Mouse (Mus musculus) myocyte (in vitro differentiated cells): ENCODE measurements at regions not wholly inside any gene's neighbourhood (a gene's known extent, or its start where the extent isn't known, plus 50 kb on each side); places are given as distances from the start of the nearest gene placed in this dataset.

Experiments used
- H3K27me3 ChIP-seq: one replicate; pipeline ENCODE4 v1.6.1; 2011; ENCODE audit not compliant: control insufficient read depth, insufficient read depth, insufficient read length
- H3K36me3 ChIP-seq: one replicate; pipeline ENCODE4 v1.6.1; 2011; ENCODE audit not compliant: control insufficient read depth, insufficient read depth
- H3K4me2 ChIP-seq: one replicate; pipeline ENCODE4 v1.6.1; 2011; ENCODE audit warnings: low read depth, control low read depth
- H3K4me3 ChIP-seq: one replicate; pipeline ENCODE4 v1.5.1; 2011; ENCODE audit warnings: mild to moderate bottlenecking, control low read depth, moderate library complexity
- H3K79me2 ChIP-seq: one replicate; pipeline ENCODE4 v1.6.1; 2011; ENCODE audit not compliant: control insufficient read depth, insufficient read depth
- H3ac ChIP-seq: one replicate; pipeline ENCODE4 v1.6.1; 2011; ENCODE audit not compliant: control insufficient read depth, insufficient read length
- CEBPB ChIP-seq: IDR thresholded peaks from 2 replicates; pipeline ENCODE4 v1.6.1; 2011; ENCODE audit warnings: mild to moderate bottlenecking, moderate library complexity; ENCODE audit not compliant: poor library complexity, insufficient read depth, severe bottlenecking
- E2F4 ChIP-seq: IDR thresholded peaks from one replicate; pipeline ENCODE4 v1.6.1; 2011; ENCODE audit warnings: mild to moderate bottlenecking, control low read depth, moderate library complexity; ENCODE audit not compliant: insufficient read depth
- MAX ChIP-seq: IDR thresholded peaks from one replicate; pipeline ENCODE4 v1.6.1; 2011; ENCODE audit warnings: low read depth, mild to moderate bottlenecking, control low read depth
- MYOD1 ChIP-seq, 3 experiments: IDR thresholded peaks; one replicate each; pipeline ENCODE4 v1.6.1; 2011; ENCODE audit warnings: control low read depth in 2 of 3, low read depth in 2 of 3, mild to moderate bottlenecking in 2 of 3, moderate library complexity in 1 of 3; ENCODE audit not compliant: insufficient read length in 2 of 3, control insufficient read depth in 1 of 3
- MYOG ChIP-seq, 3 experiments: IDR thresholded peaks; one replicate each; pipeline ENCODE4 v1.6.1; 2011; ENCODE audit warnings: control low read depth in 2 of 3, low read depth in 2 of 3, mild to moderate bottlenecking in 2 of 3; ENCODE audit not compliant: insufficient read length in 2 of 3, control insufficient read depth in 1 of 3, insufficient read depth in 1 of 3
- POLR2A ChIP-seq: IDR thresholded peaks from one replicate; pipeline ENCODE4 v1.6.1; 2011; ENCODE audit warnings: low read depth, mild to moderate bottlenecking, control low read depth, moderate library complexity; ENCODE audit not compliant: insufficient read length
- POLR2AphosphoS2 ChIP-seq: IDR thresholded peaks from one replicate; pipeline ENCODE4 v1.6.1; 2011; ENCODE audit warnings: low read depth, control low read depth; ENCODE audit not compliant: insufficient read length
- REST ChIP-seq: IDR thresholded peaks from one replicate; pipeline ENCODE4 v1.6.1; 2011; ENCODE audit warnings: mild to moderate bottlenecking, control low read depth, moderate library complexity; ENCODE audit not compliant: insufficient read depth, insufficient read length
- SRF ChIP-seq: IDR thresholded peaks from one replicate; pipeline ENCODE4 v1.6.1; 2011; ENCODE audit warnings: low read depth; ENCODE audit not compliant: control insufficient read depth, insufficient read length
- TCF12 ChIP-seq: IDR thresholded peaks from one replicate; pipeline ENCODE4 v1.6.1; 2011; ENCODE audit warnings: mild to moderate bottlenecking, control low read depth; ENCODE audit not compliant: poor library complexity, insufficient read depth, severe bottlenecking
- TCF3 ChIP-seq: IDR thresholded peaks from one replicate; pipeline ENCODE4 v1.6.1; 2011; ENCODE audit warnings: low read depth, control low read depth; ENCODE audit not compliant: insufficient read length
- USF1 ChIP-seq: IDR thresholded peaks from one replicate; pipeline ENCODE4 v1.6.1; 2011; ENCODE audit warnings: low read depth, mild to moderate bottlenecking, control low read depth, moderate library complexity

- Histone ChIP-seq H3K79me2 (no peaks in the 10 kb centered on the region), H3K36me3 (no peaks in the 10 kb centered on the region), H3ac (no peak overlapping the region), H3K4me3 (no peak overlapping the region), H3K27me3 (no peaks in the 10 kb centered on the region), H3K4me2 (no peak overlapping the region)
- TF ChIP-seq TCF12 = no peak
- TF ChIP-seq TCF3 = no peak
- no peak for TF ChIP-seq REST
- no peak for TF ChIP-seq MYOD1 (IDR thresholded peaks at IDR 0.05; ENCODE audit: control insufficient read depth in 1 of 3, insufficient read length in 2 of 3, low read depth in 2 of 3)
- no peak for TF ChIP-seq E2F4
- TF ChIP-seq POLR2AphosphoS2 = no peak
- TF ChIP-seq MAX = no peak
- no peak for TF ChIP-seq POLR2A
- no peak for TF ChIP-seq SRF
- TF ChIP-seq USF1 = no peak
- TF ChIP-seq CEBPB = no peak
- TF ChIP-seq MYOG (IDR thresholded peaks at IDR 0.05; ENCODE audit: control insufficient read depth in 1 of 3, insufficient read depth in 1 of 3, insufficient read length in 2 of 3, low read depth in 2 of 3) = no peak
Observed at GRCm38 (mm10) chr7:70104486-70104885, 262.0 kb downstream of the Nr2f2 start.

- TF ChIP-seq E2F4 (no peak), TCF3 (no peak), POLR2A (no peak), USF1 (no peak), POLR2AphosphoS2 (no peak), CEBPB (no peak), TCF12 (no peak), MYOG (IDR thresholded peaks at IDR 0.05; ENCODE audit: control insufficient read depth in 1 of 3, insufficient read depth in 1 of 3, insufficient read length in 2 of 3, low read depth in 2 of 3) (no peak), MYOD1 (IDR thresholded peaks at IDR 0.05; ENCODE audit: control insufficient read depth in 1 of 3, insufficient read length in 2 of 3, low read depth in 2 of 3) (no peak), MAX (no peak), REST (no peak), SRF (no peak)
- Histone ChIP-seq H3K27me3 (no peaks in the 10 kb centered on the region), H3K4me3 (no peak overlapping the region), H3ac (no peak overlapping the region), H3K4me2 (no peak overlapping the region), H3K79me2 (no peaks in the 10 kb centered on the region), H3K36me3 (no peaks in the 10 kb centered on the region)
Observed at GRCm38 (mm10) chr7:70103680-70104079, 262.9 kb downstream of the Nr2f2 start.

GRCm38 (mm10) chr7:70099001-70099400, 267.5 kb downstream of the Nr2f2 start:
- H3K4me2 ChIP-seq = no peak overlapping the region
- no peaks in the 10 kb centered on the region for H3K79me2 ChIP-seq
- no peaks in the 10 kb centered on the region for H3K36me3 ChIP-seq
- H3ac ChIP-seq = no peak overlapping the region
- no peaks in the 10 kb centered on the region for H3K27me3 ChIP-seq
- H3K4me3 ChIP-seq = no peak overlapping the region
- no peak for TF ChIP-seq SRF
- no peak for TF ChIP-seq MAX
- TF ChIP-seq MYOD1 (IDR thresholded peaks at IDR 0.05; ENCODE audit: control insufficient read depth in 1 of 3, insufficient read length in 2 of 3, low read depth in 2 of 3) = no peak
- TF ChIP-seq USF1 = no peak
- no peak for TF ChIP-seq MYOG (IDR thresholded peaks at IDR 0.05; ENCODE audit: control insufficient read depth in 1 of 3, insufficient read depth in 1 of 3, insufficient read length in 2 of 3, low read depth in 2 of 3)
- no peak for TF ChIP-seq POLR2AphosphoS2
- no peak for TF ChIP-seq TCF3
- TF ChIP-seq POLR2A = no peak
- no peak for TF ChIP-seq TCF12
- TF ChIP-seq CEBPB = no peak
- TF ChIP-seq E2F4 = no peak
- TF ChIP-seq REST = no peak

- Histone ChIP-seq H3K4me3 (no peak overlapping the region), H3K79me2 (no peaks in the 10 kb centered on the region), H3K4me2 (no peak overlapping the region)
Observed at GRCm38 (mm10) chr7:70093916-70094784, 272.4 kb downstream of the Nr2f2 start.

More at GRCm38 (mm10) chr7:70093916-70094784, 272.4 kb downstream of the Nr2f2 start:
- H3K36me3 ChIP-seq = no peaks in the 10 kb centered on the region
- H3K27me3 ChIP-seq = no peaks in the 10 kb centered on the region
- no peak overlapping the region for H3ac ChIP-seq
- no peak for TF ChIP-seq MYOD1 (IDR thresholded peaks at IDR 0.05; ENCODE audit: control insufficient read depth in 1 of 3, insufficient read length in 2 of 3, low read depth in 2 of 3)
- no peak for TF ChIP-seq E2F4
- TF ChIP-seq USF1 = no peak
- TF ChIP-seq TCF12 = no peak
- TF ChIP-seq POLR2A = no peak
- TF ChIP-seq SRF = no peak
- TF ChIP-seq MAX = no peak
- no peak for TF ChIP-seq CEBPB
- TF ChIP-seq MYOG (IDR thresholded peaks at IDR 0.05; ENCODE audit: control insufficient read depth in 1 of 3, insufficient read depth in 1 of 3, insufficient read length in 2 of 3, low read depth in 2 of 3) = no peak
